Mouse (Mus musculus): Measurements from ENCODE around the gene Stt3b. TPM values are rescaled to one million over a fixed set of nuclear protein-coding genes. Genes with fewer than 3 reads are reported as not detected.

Stt3b gene
- polyA plus RNA-seq, 1 experiment from 2014 or later, result 107 TPM

- Histone ChIP-seq H3K27me3 (ENCODE audit: control insufficient read depth, insufficient read depth, low read length) (no peaks in the 10 kb centered on the region), H3K4me2 (ENCODE audit: low read depth, low read length) (no peak overlapping the region), H3K9me3 (ENCODE audit: control insufficient read depth, low read length) (no peaks in the 10 kb centered on the region), H3K27ac (ENCODE audit: low read depth, low read length) (no peak overlapping the region), H3K36me3 (ENCODE audit: control insufficient read depth, insufficient read depth, low read length) (peaks cover 11% of the 10 kb centered on the region), H3K9ac (replicated peaks; ENCODE audit: low read depth, low read length) (no peak overlapping the region), H3K4me1 (ENCODE audit: control insufficient read depth, insufficient read depth, low read length) (no peaks in the 10 kb centered on the region), H3K4me3 (ENCODE audit: low read depth, low read length) (no peak overlapping the region)
- 70% methylated on average over 8 of the region's 8 CpGs for WGBS
- no peak for ATAC-seq (ENCODE audit: low read depth)
These were observed 48.8 kb downstream of the Stt3b start for GRCm38 (mm10) chr9:115261456-115261855.

DNA sequence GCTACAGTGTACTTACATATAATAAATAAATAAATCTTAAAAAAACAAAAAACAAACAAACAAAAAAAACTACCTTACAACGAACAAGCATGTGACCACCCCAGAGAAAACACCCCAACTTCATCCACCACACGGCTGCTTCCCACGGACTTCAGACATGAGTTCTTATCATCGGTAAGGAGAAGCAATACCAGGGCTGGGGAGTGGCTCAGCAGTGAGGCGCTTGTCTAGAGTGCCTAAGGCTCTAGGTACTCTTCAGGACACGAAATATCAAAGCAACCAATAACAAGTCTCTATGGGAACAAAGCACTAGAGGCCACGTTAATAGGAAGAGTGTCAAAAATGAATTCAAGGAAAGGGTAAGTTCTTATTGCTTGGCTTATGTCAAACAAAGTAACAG, 49.8 kb downstream of the Stt3b start:
- H3K9ac ChIP-seq (replicated peaks; ENCODE audit: low read depth, low read length), result no peak overlapping the region
- no peaks in the 10 kb centered on the region for H3K4me1 ChIP-seq (ENCODE audit: control insufficient read depth, insufficient read depth, low read length)
- H3K27ac ChIP-seq (ENCODE audit: low read depth, low read length), result no peak overlapping the region
- H3K4me3 ChIP-seq (ENCODE audit: low read depth, low read length), result no peak overlapping the region
- no peak for ATAC-seq (ENCODE audit: low read depth)
- H3K4me2 ChIP-seq (ENCODE audit: low read depth, low read length), result no peak overlapping the region
- H3K9me3 ChIP-seq (ENCODE audit: control insufficient read depth, low read length), result no peaks in the 10 kb centered on the region
- H3K36me3 ChIP-seq (ENCODE audit: control insufficient read depth, insufficient read depth, low read length), result peaks cover 6% of the 10 kb centered on the region
- WGBS, result 93% methylated on average over 7 of the region's 7 CpGs
- H3K27me3 ChIP-seq (ENCODE audit: control insufficient read depth, insufficient read depth, low read length), result no peaks in the 10 kb centered on the region

DNA sequence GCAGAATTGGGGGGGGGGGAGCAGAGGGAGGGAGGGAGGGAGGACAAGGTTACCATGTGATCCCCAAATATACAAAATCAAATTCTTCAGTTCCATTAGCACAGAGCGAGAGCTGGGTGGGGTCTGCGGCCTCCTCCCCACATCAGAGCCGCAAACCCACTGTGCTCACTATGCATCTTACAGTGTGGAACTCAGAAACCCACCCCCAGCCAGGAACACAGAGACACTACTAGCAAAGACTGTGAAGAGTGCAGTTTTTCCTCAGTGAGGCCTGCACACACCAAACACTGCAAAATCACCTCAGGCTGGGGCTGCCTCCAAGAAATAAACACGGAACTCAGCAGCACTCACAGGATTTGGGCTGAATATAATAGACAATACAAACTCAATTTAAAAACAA, 50.4 kb downstream of the Stt3b start:
- 90% methylated on average over 4 of the region's 4 CpGs for WGBS
- H3K27me3 ChIP-seq (ENCODE audit: control insufficient read depth, insufficient read depth, low read length), result no peaks in the 10 kb centered on the region

DNA sequence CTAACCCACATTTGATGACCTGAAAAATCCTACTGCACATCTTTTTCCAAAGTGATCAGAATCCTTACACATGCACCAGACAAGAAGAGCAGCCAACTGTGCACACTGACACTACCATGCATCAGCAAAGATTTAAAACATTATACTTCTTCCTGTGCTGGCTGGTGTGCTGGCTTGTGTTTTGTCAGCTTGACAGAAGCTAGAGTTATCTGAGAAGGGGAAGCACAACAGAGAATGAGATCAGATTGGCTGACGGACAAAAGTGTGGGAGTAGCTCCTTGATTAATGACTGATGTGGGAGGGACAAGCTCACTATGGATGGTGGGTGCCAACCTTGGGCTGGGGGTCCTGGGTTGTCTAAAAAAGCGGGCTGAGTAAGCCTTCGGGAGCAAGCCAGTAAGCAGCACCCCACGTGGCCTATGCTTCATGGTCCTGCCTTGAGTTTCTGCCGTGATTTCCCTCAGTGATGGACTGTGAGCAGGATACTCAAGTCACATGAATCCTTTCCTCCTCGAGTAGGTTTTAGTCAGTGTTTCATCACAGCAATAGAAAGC, 52.4 kb downstream of the Stt3b start:
- no peaks in the 10 kb centered on the region for H3K4me1 ChIP-seq (ENCODE audit: control insufficient read depth, insufficient read depth, low read length)
- no peak overlapping the region for H3K27ac ChIP-seq (ENCODE audit: low read depth, low read length)
- no peak overlapping the region for H3K4me2 ChIP-seq (ENCODE audit: low read depth, low read length)
- no peak overlapping the region for H3K4me3 ChIP-seq (ENCODE audit: low read depth, low read length)
- 74% methylated on average over 6 of the region's 6 CpGs for WGBS
- H3K27me3 ChIP-seq (ENCODE audit: control insufficient read depth, insufficient read depth, low read length), result no peaks in the 10 kb centered on the region
- no peak for ATAC-seq (ENCODE audit: low read depth)
- H3K9me3 ChIP-seq (ENCODE audit: control insufficient read depth, low read length), result no peaks in the 10 kb centered on the region
- H3K36me3 ChIP-seq (ENCODE audit: control insufficient read depth, insufficient read depth, low read length), result peaks cover 16% of the 10 kb centered on the region
- no peak overlapping the region for H3K9ac ChIP-seq (replicated peaks; ENCODE audit: low read depth, low read length)

More for the DNA sequence above, 50.4 kb downstream of the Stt3b start:
- Histone ChIP-seq H3K36me3 (ENCODE audit: control insufficient read depth, insufficient read depth, low read length) (peaks cover 7% of the 10 kb centered on the region), H3K9ac (replicated peaks; ENCODE audit: low read depth, low read length) (no peak overlapping the region), H3K4me3 (ENCODE audit: low read depth, low read length) (no peak overlapping the region), H3K4me1 (ENCODE audit: control insufficient read depth, insufficient read depth, low read length) (no peaks in the 10 kb centered on the region), H3K4me2 (ENCODE audit: low read depth, low read length) (no peak overlapping the region), H3K9me3 (ENCODE audit: control insufficient read depth, low read length) (no peaks in the 10 kb centered on the region), H3K27ac (ENCODE audit: low read depth, low read length) (no peak overlapping the region)
- no peak for ATAC-seq (ENCODE audit: low read depth)

GRCm38 (mm10) chr9:115249145-115249544, 61.1 kb downstream of the Stt3b start:
- Histone ChIP-seq H3K4me2 (ENCODE audit: low read depth, low read length) (no peak overlapping the region), H3K9ac (replicated peaks; ENCODE audit: low read depth, low read length) (no peak overlapping the region), H3K9me3 (ENCODE audit: control insufficient read depth, low read length) (no peaks in the 10 kb centered on the region), H3K27me3 (ENCODE audit: control insufficient read depth, insufficient read depth, low read length) (no peaks in the 10 kb centered on the region), H3K4me1 (ENCODE audit: control insufficient read depth, insufficient read depth, low read length) (no peaks in the 10 kb centered on the region), H3K4me3 (ENCODE audit: low read depth, low read length) (no peak overlapping the region), H3K27ac (ENCODE audit: low read depth, low read length) (no peak overlapping the region), H3K36me3 (ENCODE audit: control insufficient read depth, insufficient read depth, low read length) (peaks cover 46% of the 10 kb centered on the region)
- no peak for ATAC-seq (ENCODE audit: low read depth)
- WGBS, result 86% methylated on average over 5 of the region's 5 CpGs

DNA sequence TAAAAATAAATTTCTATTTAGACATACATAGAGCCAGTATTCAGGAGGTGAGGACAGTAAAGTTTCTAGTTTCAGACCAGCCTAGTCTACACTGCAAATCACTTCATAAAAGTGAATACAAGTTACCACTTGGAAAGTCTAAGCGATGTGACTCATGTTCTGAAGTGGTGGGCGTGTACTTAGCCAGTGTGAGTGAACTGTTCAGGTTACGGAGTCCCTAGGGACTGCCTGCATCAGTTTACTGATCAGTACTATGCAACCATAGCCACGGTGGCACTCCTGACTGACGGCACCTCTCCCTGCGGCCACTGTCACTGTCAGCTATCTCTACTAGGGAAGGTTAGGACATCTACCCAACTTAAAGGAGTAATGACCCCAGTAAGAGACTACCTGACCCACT, 65.1 kb downstream of the Stt3b start:
- peaks cover 47% of the 10 kb centered on the region for H3K36me3 ChIP-seq (ENCODE audit: control insufficient read depth, insufficient read depth, low read length)

DNA sequence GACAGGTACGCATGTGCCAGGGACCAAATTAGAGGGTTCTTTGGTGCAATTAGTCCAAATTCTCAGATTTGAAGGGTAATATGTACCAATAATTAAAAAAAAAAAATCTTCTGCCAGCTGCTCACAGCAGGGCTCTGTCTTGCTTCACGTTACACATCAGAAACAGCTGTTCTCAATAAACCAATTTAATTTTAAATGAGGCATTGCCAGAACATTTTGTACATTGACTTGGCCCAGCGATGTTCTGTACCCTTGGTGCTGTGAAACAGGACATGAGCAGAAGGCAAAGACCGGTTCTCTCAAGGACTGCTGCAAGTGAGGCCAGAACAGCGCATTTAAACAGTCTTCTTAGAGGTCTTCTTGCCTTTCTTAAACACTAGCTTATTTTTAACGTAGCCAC, 66.6 kb downstream of the Stt3b start:
- no peak for ATAC-seq (ENCODE audit: low read depth)
- no peak overlapping the region for H3K9ac ChIP-seq (replicated peaks; ENCODE audit: low read depth, low read length)
- no peaks in the 10 kb centered on the region for H3K9me3 ChIP-seq (ENCODE audit: control insufficient read depth, low read length)
- H3K4me3 ChIP-seq (ENCODE audit: low read depth, low read length), result no peak overlapping the region
- H3K4me1 ChIP-seq (ENCODE audit: control insufficient read depth, insufficient read depth, low read length), result no peaks in the 10 kb centered on the region
- H3K36me3 ChIP-seq (ENCODE audit: control insufficient read depth, insufficient read depth, low read length), result peaks cover 38% of the 10 kb centered on the region
- WGBS, result 79% methylated on average over 6 of the region's 6 CpGs
- no peak overlapping the region for H3K4me2 ChIP-seq (ENCODE audit: low read depth, low read length)
- no peak overlapping the region for H3K27ac ChIP-seq (ENCODE audit: low read depth, low read length)
- H3K27me3 ChIP-seq (ENCODE audit: control insufficient read depth, insufficient read depth, low read length), result no peaks in the 10 kb centered on the region

More for the DNA sequence above, 65.1 kb downstream of the Stt3b start:
- H3K9me3 ChIP-seq (ENCODE audit: control insufficient read depth, low read length), result no peaks in the 10 kb centered on the region
- no peak overlapping the region for H3K4me2 ChIP-seq (ENCODE audit: low read depth, low read length)
- no peak overlapping the region for H3K9ac ChIP-seq (replicated peaks; ENCODE audit: low read depth, low read length)
- H3K4me1 ChIP-seq (ENCODE audit: control insufficient read depth, insufficient read depth, low read length), result no peaks in the 10 kb centered on the region
- WGBS, result 88% methylated on average over 6 of the region's 6 CpGs
- no peaks in the 10 kb centered on the region for H3K27me3 ChIP-seq (ENCODE audit: control insufficient read depth, insufficient read depth, low read length)
- no peak overlapping the region for H3K27ac ChIP-seq (ENCODE audit: low read depth, low read length)
- ATAC-seq (ENCODE audit: low read depth), result no peak
- H3K4me3 ChIP-seq (ENCODE audit: low read depth, low read length), result no peak overlapping the region

- H3K9ac ChIP-seq (replicated peaks; ENCODE audit: low read depth, low read length), result no peak overlapping the region
- no peak for ATAC-seq (ENCODE audit: low read depth)
- H3K36me3 ChIP-seq (ENCODE audit: control insufficient read depth, insufficient read depth, low read length), result peaks cover 30% of the 10 kb centered on the region
- no peaks in the 10 kb centered on the region for H3K9me3 ChIP-seq (ENCODE audit: control insufficient read depth, low read length)
- H3K4me2 ChIP-seq (ENCODE audit: low read depth, low read length), result no peak overlapping the region
- H3K4me1 ChIP-seq (ENCODE audit: control insufficient read depth, insufficient read depth, low read length), result no peaks in the 10 kb centered on the region
- 97% methylated on average over 5 of the region's 5 CpGs for WGBS
- H3K27ac ChIP-seq (ENCODE audit: low read depth, low read length), result no peak overlapping the region
- H3K27me3 ChIP-seq (ENCODE audit: control insufficient read depth, insufficient read depth, low read length), result no peaks in the 10 kb centered on the region
- no peak overlapping the region for H3K4me3 ChIP-seq (ENCODE audit: low read depth, low read length)
These were observed 70.4 kb downstream of the Stt3b start for GRCm38 (mm10) chr9:115239861-115240260.

- no peaks in the 10 kb centered on the region for H3K4me1 ChIP-seq (ENCODE audit: control insufficient read depth, insufficient read depth, low read length)
- no peak overlapping the region for H3K4me2 ChIP-seq (ENCODE audit: low read depth, low read length)
- H3K4me3 ChIP-seq (ENCODE audit: low read depth, low read length), result no peak overlapping the region
- H3K36me3 ChIP-seq (ENCODE audit: control insufficient read depth, insufficient read depth, low read length), result peaks cover 19% of the 10 kb centered on the region; the same call in 1 of the 2 replicates
- no peaks in the 10 kb centered on the region for H3K27me3 ChIP-seq (ENCODE audit: control insufficient read depth, insufficient read depth, low read length)
- no peak overlapping the region for H3K9ac ChIP-seq (replicated peaks; ENCODE audit: low read depth, low read length)
- H3K9me3 ChIP-seq (ENCODE audit: control insufficient read depth, low read length), result no peaks in the 10 kb centered on the region
- no peak for ATAC-seq (ENCODE audit: low read depth)
- no peak overlapping the region for H3K27ac ChIP-seq (ENCODE audit: low read depth, low read length)
These were observed 72.3 kb downstream of the Stt3b start for GRCm38 (mm10) chr9:115237943-115238342.
